Mouse (Mus musculus) intestine, embryonic 15.5 days (tissue): Measurements from ENCODE around the gene Hbq1b. TPM values are rescaled to one million over a fixed set of nuclear protein-coding genes. Genes with fewer than 3 reads are reported as not detected.
A peak's percentile ranks its signal among the peaks of the same experiment; 100 is the strongest.
"Not testable (repeated sequence)": the region's sequence is repeated elsewhere in the genome, so short reads cannot be mapped to it uniquely, and the experiment has no call there.

Source experiments
- ATAC-seq: fragments of 200-750 bp; cut with Nextera tagmentation; 2 replicates; pipeline ENCODE4 v1.8.0; 2017; ENCODE audit warnings: moderate TSS enrichment, moderate library complexity
- H3K27ac ChIP-seq: fragments of 300-500 bp; sonication (generic); 2 replicates; pipeline ENCODE4 v1.5.1; 2015; ENCODE audit warnings: mild to moderate bottlenecking, inconsistent platforms
- H3K27me3 ChIP-seq: fragments of 300-500 bp; sonication (generic); replicated peaks from 2 replicates; pipeline ENCODE4 v1.6.1; 2015; ENCODE audit warnings: inconsistent platforms
- H3K36me3 ChIP-seq: fragments of 300-500 bp; sonication (generic); 2 replicates; pipeline ENCODE4 v1.6.1; 2015; ENCODE audit warnings: inconsistent platforms
- H3K4me1 ChIP-seq: fragments of 300-500 bp; sonication (generic); replicated peaks from 2 replicates; pipeline ENCODE4 v1.6.1; 2015; ENCODE audit warnings: inconsistent platforms
- H3K4me2 ChIP-seq: fragments of 300-500 bp; sonication (generic); replicated peaks from 2 replicates; pipeline ENCODE4 v1.6.1; 2015; ENCODE audit warnings: mild to moderate bottlenecking, inconsistent platforms
- H3K4me3 ChIP-seq: fragments of 300-500 bp; sonication (generic); replicated peaks from 2 replicates; pipeline ENCODE4 v1.5.1; 2015; ENCODE audit warnings: inconsistent platforms
- H3K9ac ChIP-seq: fragments of 300-500 bp; sonication (generic); 2 replicates; pipeline ENCODE4 v1.6.1; 2015; ENCODE audit warnings: inconsistent platforms
- H3K9me3 ChIP-seq: fragments of 300-500 bp; sonication (generic); 2 replicates; pipeline ENCODE4 v1.6.1; 2016; ENCODE audit warnings: inconsistent platforms
- WGBS: fragments of 180-500 bp; shearing (Covaris S2); methylation state at CpG from one replicate; pipeline ENCODE4 v1.1.7; 2015; 5-methylcytosine and 5-hydroxymethylcytosine counted together
- polyA plus RNA-seq: library from polyadenylated mRNA; unstranded; fragments of >200 nt; fragmentation: Nextera tagmentation; extraction: Ambion mirVana; gene quantifications from 2 replicates; pipeline ENCODE4 v1.2.1, GENCODE M21; 2015

Hbq1b gene
- polyA plus RNA-seq, 1 experiment from 2014 or later = 3.3 TPM

GRCm38 (mm10) chr11:32271178-32271577, 15.6 kb upstream of the Hbq1b start:
- Histone ChIP-seq H3K9ac (no peak overlapping the region), H3K9me3 (no peaks in the 10 kb centered on the region), H3K36me3 (no peaks in the 10 kb centered on the region), H3K4me1 (0 out of 2 replicates have a peak, but pooled peaks cover 3% of the 10 kb centered on the region), H3K27ac (no peak overlapping the region), H3K4me2 (no peak overlapping the region), H3K27me3 (0 out of 2 replicates have a peak, but pooled peaks cover under 1% of the 10 kb centered on the region), H3K4me3 (no peak overlapping the region)
- no peak for ATAC-seq
- WGBS = 58% methylated on average over 4 of the region's 4 CpGs

GRCm38 (mm10) chr11:32276347-32276746, 10.4 kb upstream of the Hbq1b start, which contains the start of gene Hba-x:
Gene Hba-x (plus strand): TSS chr11:32276400.
- Histone ChIP-seq H3K4me2 (no peak within 1 kb of the TSS), H3K36me3 (no peaks in the 10 kb centered on the region), H3K9ac (no peak within 1 kb of the TSS; the same call in 1 of the 2 replicates), H3K27me3 (peaks cover 22% of the 10 kb centered on the region), H3K4me1 (no peaks in the 10 kb centered on the region), H3K4me3 (no peak within 1 kb of the TSS), H3K9me3 (no peaks in the 10 kb centered on the region), H3K27ac (no peak within 1 kb of the TSS)
- no peak for ATAC-seq
- WGBS = 70% methylated on average over 3 of the region's 3 CpGs

GRCm38 (mm10) chr11:32277736-32278457, 8.9 kb upstream of the Hbq1b start:
- no peaks in the 10 kb centered on the region for H3K9me3 ChIP-seq
- no peaks in the 10 kb centered on the region for H3K4me1 ChIP-seq
- no peak overlapping the region for H3K9ac ChIP-seq
- no peak overlapping the region for H3K4me3 ChIP-seq
- no peak overlapping the region for H3K4me2 ChIP-seq
- WGBS = 66% methylated on average over 21 of the region's 21 CpGs
- no peak overlapping the region for H3K27ac ChIP-seq
- no peaks in the 10 kb centered on the region for H3K36me3 ChIP-seq
- peaks cover 24% of the 10 kb centered on the region for H3K27me3 ChIP-seq
- no peak for ATAC-seq

GRCm38 (mm10) chr11:32278458-32278957, 8.3 kb upstream of the Hbq1b start:
- WGBS = 80% methylated on average over 12 of the region's 12 CpGs
- Histone ChIP-seq H3K9ac (no peak overlapping the region), H3K27me3 (peaks cover 24% of the 10 kb centered on the region), H3K36me3 (no peaks in the 10 kb centered on the region), H3K27ac (no peak overlapping the region), H3K9me3 (no peaks in the 10 kb centered on the region), H3K4me1 (no peaks in the 10 kb centered on the region), H3K4me2 (no peak overlapping the region), H3K4me3 (no peak overlapping the region)
- ATAC-seq = no peak

- WGBS = 56% methylated on average over 2 of the region's 2 CpGs
- no peak for ATAC-seq
- no peaks in the 10 kb centered on the region for H3K36me3 ChIP-seq
These were observed 6.1 kb upstream of the Hbq1b start for GRCm38 (mm10) chr11:32280646-32281045.

GRCm38 (mm10) chr11:32281416-32282144, 5.2 kb upstream of the Hbq1b start:
- no peak overlapping the region for H3K9ac ChIP-seq
- H3K36me3 ChIP-seq = no peaks in the 10 kb centered on the region
- ATAC-seq = no peak
- no peak overlapping the region for H3K4me2 ChIP-seq
- 77% methylated on average over 1 of the region's 1 CpGs for WGBS
- H3K27me3 ChIP-seq = peaks cover 20% of the 10 kb centered on the region
- no peak overlapping the region for H3K27ac ChIP-seq
- H3K4me3 ChIP-seq = no peak overlapping the region
- no peaks in the 10 kb centered on the region for H3K9me3 ChIP-seq
- H3K4me1 ChIP-seq = no peaks in the 10 kb centered on the region

More at GRCm38 (mm10) chr11:32280646-32281045, 6.1 kb upstream of the Hbq1b start:
- no peak overlapping the region for H3K9ac ChIP-seq
- H3K27ac ChIP-seq = no peak overlapping the region
- no peaks in the 10 kb centered on the region for H3K9me3 ChIP-seq
- no peak overlapping the region for H3K4me2 ChIP-seq
- no peak overlapping the region for H3K4me3 ChIP-seq
- H3K4me1 ChIP-seq = no peaks in the 10 kb centered on the region
- H3K27me3 ChIP-seq = peaks cover 24% of the 10 kb centered on the region

- not testable (repeated sequence) for H3K27ac ChIP-seq, H3K36me3 ChIP-seq, H3K4me1 ChIP-seq, H3K4me2 ChIP-seq, H3K4me3 ChIP-seq, H3K9me3 ChIP-seq, H3K9ac ChIP-seq
- peaks cover 14% of the 10 kb centered on the region for H3K27me3 ChIP-seq
- ATAC-seq = peak; percentile 70; the same call in 1 of the 2 replicates
- WGBS = 50% methylated on average over 1 of the region's 5 CpGs
These were observed 3.5 kb upstream of the Hbq1b start, which contains the start of gene Hba-a1 for GRCm38 (mm10) chr11:32283091-32283777. Gene Hba-a1 (plus strand): TSS chr11:32283511.

- not testable (repeated sequence) for H3K27me3 ChIP-seq, H3K36me3 ChIP-seq, ATAC-seq, H3K9ac ChIP-seq, H3K4me3 ChIP-seq, H3K4me1 ChIP-seq, H3K27ac ChIP-seq, H3K4me2 ChIP-seq, H3K9me3 ChIP-seq
- 41% methylated on average over 2 of the region's 2 CpGs for WGBS
These were observed 2.2 kb upstream of the Hbq1b start for GRCm38 (mm10) chr11:32284582-32284981.

- H3K4me2 ChIP-seq = no peak overlapping the region
- H3K4me1 ChIP-seq = no peaks in the 10 kb centered on the region
- 76% methylated on average over 7 of the region's 7 CpGs for WGBS
- H3K27me3 ChIP-seq = peaks cover 7% of the 10 kb centered on the region; the same call in 1 of the 2 replicates
- no peaks in the 10 kb centered on the region for H3K36me3 ChIP-seq
- no peaks in the 10 kb centered on the region for H3K9me3 ChIP-seq
- no peak overlapping the region for H3K4me3 ChIP-seq
- no peak overlapping the region for H3K9ac ChIP-seq
- ATAC-seq = peak; percentile 56; the same call in 1 of the 2 replicates
- no peak overlapping the region for H3K27ac ChIP-seq
These were observed 1.6 kb upstream of the Hbq1b start for GRCm38 (mm10) chr11:32285031-32285775.

- not testable (repeated sequence) for H3K27ac ChIP-seq, H3K36me3 ChIP-seq, H3K4me2 ChIP-seq, H3K4me1 ChIP-seq, H3K27me3 ChIP-seq, H3K4me3 ChIP-seq, H3K9me3 ChIP-seq, H3K9ac ChIP-seq, ATAC-seq
These were observed 878 bp upstream of the Hbq1b start for GRCm38 (mm10) chr11:32285887-32286286.

- no peak overlapping the region for H3K9ac ChIP-seq
- no peaks in the 10 kb centered on the region for H3K4me1 ChIP-seq
- no peaks in the 10 kb centered on the region for H3K36me3 ChIP-seq
- H3K4me2 ChIP-seq = no peak overlapping the region
- H3K9me3 ChIP-seq = no peaks in the 10 kb centered on the region
- no peak for ATAC-seq
- peaks cover 4% of the 10 kb centered on the region; the same call in 1 of the 2 replicates for H3K27me3 ChIP-seq
- H3K27ac ChIP-seq = no peak overlapping the region
- WGBS = 66% methylated on average over 9 of the region's 9 CpGs
- H3K4me3 ChIP-seq = no peak overlapping the region
These were observed 694 bp downstream of the Hbq1b start for GRCm38 (mm10) chr11:32287493-32287825.

GRCm38 (mm10) chr11:32292819-32293218, 6.1 kb downstream of the Hbq1b start:
- not testable (repeated sequence) for H3K27ac ChIP-seq, H3K9ac ChIP-seq, H3K4me3 ChIP-seq, H3K27me3 ChIP-seq, H3K4me2 ChIP-seq, H3K4me1 ChIP-seq, ATAC-seq, H3K9me3 ChIP-seq, H3K36me3 ChIP-seq
- WGBS = 81% methylated on average over 4 of the region's 4 CpGs
